Mouse (Mus musculus): Measurements from ENCODE around the gene Trim31.
"Not testable (repeated sequence)": the region's sequence is repeated elsewhere in the genome, so short reads cannot be mapped to it uniquely, and the experiment has no call there.

The Trim31 gene

GRCm38 (mm10) chr17:36897552-36898205 lies at the start of gene Trim31:
TSS of gene Trim31 (plus strand) at chr17:36898118.
- in situ Hi-C loops (cut with MseI, MboI), result no loop called here

- in situ Hi-C loops (cut with MseI, MboI), result no loop called here
Observed at GRCm38 (mm10) chr17:36848911-36849310, 49.0 kb upstream of the Trim31 start.

GRCm38 (mm10) chr17:36849992-36850391 lies 47.9 kb upstream of the Trim31 start:
- in situ Hi-C loops (cut with MseI, MboI), result no loop called here

GRCm38 (mm10) chr17:36851200-36851599 lies 46.7 kb upstream of the Trim31 start:
- in situ Hi-C loops (cut with MseI, MboI), result no loop called here

- in situ Hi-C loops (cut with MseI, MboI), result no loop called here
Observed at GRCm38 (mm10) chr17:36851627-36852026, 46.3 kb upstream of the Trim31 start.

- in situ Hi-C loops (cut with MseI, MboI), result no loop called here
Observed at GRCm38 (mm10) chr17:36855484-36855883, 42.4 kb upstream of the Trim31 start.

GRCm38 (mm10) chr17:36856236-36856635 lies 41.7 kb upstream of the Trim31 start:
- in situ Hi-C loops (cut with MseI, MboI), result no loop called here

- in situ Hi-C loops (cut with MseI, MboI), result no loop called here
Observed at GRCm38 (mm10) chr17:36858181-36858580, 39.7 kb upstream of the Trim31 start.

- in situ Hi-C loops (cut with MseI, MboI), result no loop called here
Observed at GRCm38 (mm10) chr17:36861680-36862079, 36.2 kb upstream of the Trim31 start.

GRCm38 (mm10) chr17:36866719-36867527 lies 31.0 kb upstream of the Trim31 start, which contains the start of gene Trim15:
TSS of gene Trim15 (minus strand) at chr17:36867210.
- in situ Hi-C loops (cut with MseI, MboI), result no loop called here

GRCm38 (mm10) chr17:36868836-36869235 lies 29.1 kb upstream of the Trim31 start:
- in situ Hi-C loops (cut with MseI, MboI), result no loop called here

- in situ Hi-C loops (cut with MseI, MboI), result no loop called here
Observed at GRCm38 (mm10) chr17:36869284-36869954, 28.5 kb upstream of the Trim31 start, which contains the start of gene Trim10. TSS of gene Trim10 (plus strand) at chr17:36869574.

GRCm38 (mm10) chr17:36869955-36870810 lies 27.7 kb upstream of the Trim31 start:
- in situ Hi-C loops (cut with MseI, MboI), result no loop called here

GRCm38 (mm10) chr17:36874636-36875035 lies 23.3 kb upstream of the Trim31 start:
- in situ Hi-C loops (cut with MseI, MboI), result no loop called here

- in situ Hi-C loops (cut with MseI, MboI), result no loop called here
Observed at GRCm38 (mm10) chr17:36883350-36883749, 14.6 kb upstream of the Trim31 start.

GRCm38 (mm10) chr17:36885132-36885790 lies 12.7 kb upstream of the Trim31 start:
- in situ Hi-C loops (cut with MseI, MboI), result no loop called here

GRCm38 (mm10) chr17:36890073-36890903 lies 7.6 kb upstream of the Trim31 start, which contains the start of gene Trim40:
TSS of gene Trim40 (minus strand) at chr17:36890123.
- in situ Hi-C loops (cut with MseI, MboI), result no loop called here

- in situ Hi-C loops (cut with MseI, MboI), result not testable (repeated sequence)
Observed at GRCm38 (mm10) chr17:36891496-36891895, 6.4 kb upstream of the Trim31 start.

- in situ Hi-C loops (cut with MseI, MboI), result no loop called here
Observed at GRCm38 (mm10) chr17:36892362-36892761, 5.6 kb upstream of the Trim31 start.

- in situ Hi-C loops (cut with MseI, MboI), result no loop called here
Observed at GRCm38 (mm10) chr17:36893387-36893786, 4.5 kb upstream of the Trim31 start.
